Mouse (Mus musculus): ENCODE data around the gene Vps54.
"Not testable (repeated sequence)": the region's sequence is repeated elsewhere in the genome, so short reads cannot be mapped to it uniquely, and the experiment has no call there.

Vps54 gene

DNA sequence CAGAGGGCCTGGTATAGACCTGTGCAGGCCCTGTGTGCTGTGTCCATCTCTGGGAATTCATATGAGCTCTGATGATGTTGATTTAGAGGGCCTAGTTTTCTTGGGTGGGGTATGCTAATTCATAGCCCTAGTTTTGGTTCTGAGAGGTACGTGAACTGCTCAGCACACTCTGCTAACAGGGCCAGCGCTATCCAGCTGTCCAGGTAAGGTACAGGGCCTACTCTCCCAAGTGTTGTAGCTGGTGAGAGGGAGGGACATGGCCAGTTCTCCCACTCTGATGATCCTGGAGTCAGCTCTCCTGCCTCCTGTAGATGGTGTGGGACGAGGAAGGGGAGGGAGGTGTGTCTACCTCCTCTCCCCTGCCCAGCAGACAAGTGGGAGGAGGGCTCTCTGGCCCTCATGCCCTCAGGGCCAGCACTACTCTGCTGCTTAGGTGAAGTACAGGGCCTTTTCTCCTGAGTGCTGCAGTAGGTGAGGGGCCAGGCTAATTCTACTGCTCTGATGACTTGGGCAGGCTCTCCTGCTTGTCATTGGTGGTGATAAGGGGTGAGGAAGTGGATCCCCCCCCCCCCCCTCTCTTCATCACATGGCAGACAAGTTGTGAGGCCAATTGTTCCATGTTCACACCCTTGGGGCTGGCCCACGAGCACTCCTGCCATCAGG, 8.3 kb downstream of the Vps54 start:
- no peak for DNase-seq

DNA sequence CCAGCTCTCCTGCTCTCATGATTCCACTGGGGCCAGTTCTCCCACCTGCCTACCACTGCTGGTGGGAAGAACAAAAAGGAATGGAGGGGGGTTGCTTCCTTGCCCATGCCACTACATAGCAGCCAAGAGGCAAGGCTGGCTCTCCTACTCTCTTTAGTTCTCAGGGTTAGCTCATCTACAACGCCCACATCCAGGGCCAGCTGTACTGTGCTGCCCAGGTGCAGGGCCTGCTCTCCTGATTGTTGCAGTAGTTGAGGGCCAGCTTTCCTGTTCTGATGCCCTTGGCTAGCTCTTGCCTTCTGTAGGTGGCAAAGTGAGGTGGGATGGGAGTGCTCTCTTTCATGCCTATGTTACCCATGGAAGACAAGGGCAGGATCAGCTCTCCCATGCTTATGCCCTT, 8.9 kb downstream of the Vps54 start:
- DNase-seq = no peak

DNA sequence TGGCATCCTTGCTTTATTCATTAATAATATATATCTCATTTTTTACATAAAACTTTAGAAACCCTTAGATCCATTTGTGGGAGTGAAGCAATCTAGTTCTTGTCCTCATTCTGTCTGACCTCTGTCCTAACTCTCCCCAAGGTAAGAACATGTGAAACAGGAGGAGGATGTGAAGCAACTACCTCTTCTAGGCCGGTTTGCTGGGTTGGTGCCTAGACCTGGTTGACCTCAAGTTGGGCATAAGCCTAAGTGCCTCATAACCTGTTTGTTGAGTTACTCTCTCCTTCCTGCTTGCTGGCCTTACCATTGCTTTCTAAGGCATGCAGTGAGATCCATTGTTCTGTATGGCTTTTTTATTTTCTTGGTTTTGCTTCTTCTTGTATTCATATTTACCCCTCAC, 11.3 kb downstream of the Vps54 start:
- no peak for DNase-seq

DNA sequence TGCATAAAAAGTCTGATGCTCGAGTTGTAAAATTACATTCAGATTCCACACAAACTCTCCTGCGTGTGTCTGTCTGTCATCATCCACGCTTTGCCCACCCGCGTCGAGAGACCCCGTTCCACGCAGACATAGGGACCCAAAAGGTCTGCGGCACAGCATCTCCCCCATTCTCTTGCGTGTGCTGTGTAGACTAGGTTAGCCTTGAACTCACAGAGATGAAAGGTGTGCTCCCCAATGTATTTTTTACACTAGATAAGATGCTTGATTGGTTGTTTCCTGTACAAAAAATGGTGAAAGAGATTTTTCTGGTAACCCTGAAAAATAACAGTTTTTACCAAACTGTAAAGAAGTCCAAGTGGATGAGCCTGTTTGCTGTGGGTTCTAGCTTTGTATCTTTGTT, 19.5 kb downstream of the Vps54 start:
- not testable (repeated sequence) for DNase-seq

DNA sequence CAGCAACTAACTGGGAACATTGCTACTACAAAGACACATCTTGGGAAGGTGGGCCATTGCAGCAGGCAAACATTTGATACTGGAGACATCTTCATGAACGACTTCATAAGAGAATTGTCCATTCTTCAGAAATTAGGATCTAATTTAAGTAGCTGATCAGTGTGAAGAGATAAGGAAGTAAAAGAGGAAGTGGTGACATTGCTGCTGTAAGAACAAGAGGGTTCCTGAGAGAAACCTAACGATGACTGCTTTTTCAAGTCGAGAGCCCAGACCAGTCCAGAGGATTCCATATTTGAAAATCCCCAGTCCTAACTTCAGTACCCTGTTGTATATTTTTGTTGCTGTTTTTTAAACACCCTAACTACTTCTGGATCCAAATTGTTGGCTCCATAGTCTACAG, 26.3 kb downstream of the Vps54 start:
- no peak for DNase-seq

DNA sequence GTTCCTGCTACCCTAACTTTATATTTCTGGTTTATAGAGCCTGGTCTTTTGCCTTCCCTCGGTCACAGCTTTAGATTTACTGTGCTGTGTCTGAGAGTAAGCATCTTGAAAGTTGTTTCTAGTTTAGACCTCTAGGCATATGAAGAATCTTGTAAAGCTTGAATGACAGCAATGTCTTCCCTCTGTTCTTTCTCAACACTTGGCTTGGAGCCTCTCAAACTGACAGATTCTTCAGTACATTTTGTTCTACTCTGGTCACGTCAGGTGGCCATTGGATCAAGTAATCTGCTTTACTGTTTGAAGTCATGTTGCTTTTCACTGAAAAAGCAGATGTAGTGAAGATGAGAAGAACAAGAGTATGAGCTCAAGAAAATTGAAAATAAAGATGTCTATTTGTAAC, 37.1 kb downstream of the Vps54 start:
- no peak for DNase-seq

DNA sequence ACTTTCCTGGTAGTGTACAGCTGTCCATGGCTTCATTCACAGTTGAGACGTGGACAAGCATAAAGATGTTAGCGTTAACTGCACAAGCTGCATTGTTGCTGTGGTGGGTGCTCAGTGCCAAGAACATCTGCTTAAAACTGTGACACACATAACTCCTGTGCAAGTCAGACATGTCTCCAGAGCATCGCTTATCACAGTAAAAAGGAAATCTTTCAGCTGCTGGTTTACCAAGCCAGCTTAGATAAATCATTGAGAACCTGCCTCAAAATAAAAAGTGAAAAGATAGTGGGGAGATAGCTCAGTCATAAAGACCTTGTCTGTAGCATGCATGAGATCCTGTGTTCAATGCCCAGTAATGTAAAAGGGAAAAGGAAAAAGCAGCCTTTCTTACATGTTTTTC, 47.3 kb downstream of the Vps54 start:
- DNase-seq = no peak

DNA sequence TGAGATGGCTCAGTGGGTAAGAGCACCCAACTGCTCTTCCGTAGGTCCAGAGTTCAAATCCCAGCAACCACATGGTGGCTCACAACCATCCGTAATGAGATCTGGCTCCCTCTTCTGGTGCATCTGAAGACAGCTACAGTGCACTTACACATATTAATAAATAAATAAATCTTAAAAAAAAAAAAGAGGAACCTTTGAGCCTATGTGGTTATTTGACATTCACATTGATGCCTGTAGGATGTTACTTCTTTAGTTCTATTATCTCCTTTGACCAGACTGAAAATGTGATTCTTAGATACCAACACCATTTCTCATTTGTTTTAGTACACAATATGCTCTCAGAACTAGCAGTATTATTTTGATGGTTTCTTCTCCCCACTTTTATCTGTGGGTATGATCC, 49.1 kb downstream of the Vps54 start:
- not testable (repeated sequence) for DNase-seq

DNA sequence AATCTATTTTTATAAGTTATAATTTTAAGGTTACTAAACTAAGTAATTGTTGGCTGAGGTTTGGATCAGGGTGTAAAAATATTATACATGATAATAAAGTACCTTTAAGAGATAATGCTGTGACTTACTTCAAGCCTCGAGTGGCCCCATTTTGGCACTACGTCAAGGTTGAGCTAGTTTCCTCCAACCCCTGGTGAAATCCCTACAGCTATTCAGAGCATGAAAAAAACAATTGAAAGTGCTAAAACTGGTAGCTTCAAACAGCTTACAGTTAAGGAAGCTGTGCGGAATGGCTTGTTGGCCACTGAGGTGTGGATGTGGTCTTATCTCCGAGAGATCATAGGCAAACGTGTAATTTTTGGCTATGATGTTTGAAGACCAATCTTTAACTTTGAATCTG, 56.4 kb downstream of the Vps54 start:
- DNase-seq = no peak

DNA sequence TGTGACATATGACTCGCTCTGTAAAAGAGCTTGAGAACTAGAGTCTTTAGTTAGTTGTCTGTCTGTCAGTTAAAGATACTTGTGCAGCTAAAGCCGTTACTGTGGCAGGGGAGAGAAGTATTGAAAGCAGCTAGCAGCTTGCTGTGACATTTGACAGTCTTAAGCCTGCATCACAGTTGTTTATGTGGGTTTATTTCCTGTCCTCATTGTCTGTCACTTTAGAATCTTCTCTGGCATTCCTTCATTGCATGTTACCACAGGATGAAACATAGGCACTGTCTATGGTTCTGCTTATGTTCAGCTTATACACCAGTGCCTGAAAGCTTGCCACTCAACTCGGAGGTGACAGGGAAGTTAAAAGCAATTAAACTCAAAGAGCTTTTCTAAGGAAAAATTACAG, 64.5 kb downstream of the Vps54 start:
- DNase-seq = no peak

DNA sequence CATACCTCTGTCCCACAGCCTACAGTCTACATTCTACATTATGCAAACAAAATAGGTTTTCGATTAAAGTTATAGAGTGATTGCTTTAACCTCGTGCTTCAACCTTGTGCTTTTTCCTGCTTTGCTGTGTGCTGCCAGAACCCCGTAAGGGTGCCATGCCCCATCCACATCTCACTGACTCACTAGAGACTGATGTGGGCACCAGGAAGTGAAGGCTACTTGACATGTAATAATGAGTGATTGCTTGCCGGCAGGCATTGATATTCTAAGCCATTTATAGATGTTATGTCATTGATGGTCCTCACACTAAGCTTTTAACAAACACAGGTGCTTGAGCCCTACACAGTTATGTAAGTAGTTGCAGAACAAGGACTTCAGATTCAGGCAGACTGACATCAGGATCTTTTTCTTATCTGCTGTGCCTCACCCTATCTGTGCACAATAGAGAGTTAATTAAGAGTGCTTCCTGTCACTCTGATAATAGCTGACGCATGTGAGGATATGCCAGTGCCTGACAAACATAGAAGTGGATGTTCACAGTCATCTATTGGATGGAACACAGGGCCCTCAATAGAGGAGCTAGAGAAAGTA, 68.1 kb downstream of the Vps54 start:
- DNase-seq = no peak

DNA sequence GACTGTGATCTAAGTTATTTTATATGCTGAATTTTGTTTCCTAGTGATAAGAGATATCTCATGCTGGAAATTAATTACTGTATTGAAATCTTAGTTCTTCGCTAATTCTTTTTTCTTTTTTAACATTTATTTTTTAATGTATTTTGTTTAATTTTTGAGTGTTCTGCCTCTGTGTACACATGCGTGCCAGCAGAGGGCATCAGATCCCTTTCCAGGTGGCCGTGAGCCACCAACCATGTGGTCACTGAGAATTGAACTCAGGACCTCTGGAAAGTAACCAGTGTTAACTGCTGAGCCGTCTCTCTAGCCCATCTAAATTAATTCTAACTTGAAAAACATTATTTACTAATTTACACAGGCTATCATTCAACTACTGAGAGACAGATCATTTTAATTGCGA, 69.0 kb downstream of the Vps54 start:
- DNase-seq = peak; percentile 63

DNA sequence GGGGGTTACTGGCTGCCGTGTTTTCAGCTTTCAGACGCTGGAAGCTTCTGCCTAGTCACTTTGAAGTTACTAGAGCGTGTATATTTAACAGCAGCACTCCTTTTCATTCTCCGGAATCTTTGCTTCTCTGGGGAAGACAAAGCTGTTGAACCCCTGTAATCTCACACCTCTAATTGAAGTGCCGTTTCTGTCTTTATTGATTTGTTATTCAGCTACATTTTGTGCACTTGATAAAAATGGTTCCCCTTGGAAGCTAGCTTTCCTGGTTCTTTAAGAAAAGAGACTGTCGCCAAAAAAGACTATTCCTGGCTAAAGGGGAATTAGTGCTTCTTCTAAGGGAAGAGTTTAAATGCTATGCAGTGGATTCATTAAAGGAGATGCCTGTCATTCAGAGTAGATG, 70.4 kb downstream of the Vps54 start:
- DNase-seq = no peak

DNA sequence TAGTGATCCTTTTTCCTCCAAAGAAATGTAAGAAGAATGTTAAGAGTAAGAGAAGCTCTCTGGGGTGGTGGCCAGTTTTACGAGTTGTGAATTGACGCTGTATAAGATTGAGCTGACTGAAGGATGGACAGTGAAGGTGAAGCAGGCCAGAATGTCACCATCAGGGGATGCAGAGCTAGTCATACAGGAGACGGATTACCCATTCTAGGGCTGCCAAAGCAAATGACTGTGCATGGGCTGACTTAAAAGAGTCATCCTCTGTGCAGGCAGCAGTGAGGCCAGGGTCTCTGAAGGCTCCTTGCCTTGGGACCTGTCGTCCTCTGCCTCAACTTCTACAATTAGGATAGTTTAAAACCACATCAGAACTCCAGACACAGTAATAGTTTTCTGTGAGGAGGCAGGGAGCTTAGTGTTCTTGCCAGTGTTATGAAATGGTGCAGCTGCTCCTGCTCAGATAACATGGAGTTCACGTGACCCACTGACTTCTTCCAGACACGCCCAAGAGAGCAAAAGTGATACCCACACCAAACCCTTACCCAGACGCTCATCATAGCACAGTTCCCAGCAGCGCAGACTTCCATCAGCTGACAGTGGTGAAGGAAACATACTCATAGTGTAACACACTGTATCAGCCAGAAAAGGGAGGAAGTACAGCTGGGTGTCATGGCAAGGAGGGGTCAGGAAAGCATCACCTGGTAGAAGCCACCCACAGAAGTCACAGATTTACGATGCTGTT, 75.0 kb downstream of the Vps54 start:
- DNase-seq = no peak

DNA sequence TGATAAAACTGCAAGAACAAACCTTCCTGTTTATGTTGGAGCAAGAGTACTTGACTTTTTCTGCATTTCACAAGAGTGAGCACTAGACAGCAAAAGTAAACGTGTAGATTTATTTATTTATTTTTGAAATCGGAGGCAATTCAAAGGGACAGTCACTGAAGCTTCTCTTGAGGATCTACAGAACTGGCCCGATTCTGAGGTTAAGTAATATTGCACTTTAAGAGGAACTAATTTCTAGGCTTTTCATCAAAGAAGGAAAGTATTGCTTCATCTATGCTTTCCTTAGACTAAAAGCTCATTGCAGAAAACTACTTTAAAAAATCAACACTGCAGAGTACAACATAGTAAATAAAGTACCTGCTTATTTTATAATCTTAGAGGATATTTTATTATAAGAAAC, 82.5 kb downstream of the Vps54 start:
- DNase-seq = no peak

DNA sequence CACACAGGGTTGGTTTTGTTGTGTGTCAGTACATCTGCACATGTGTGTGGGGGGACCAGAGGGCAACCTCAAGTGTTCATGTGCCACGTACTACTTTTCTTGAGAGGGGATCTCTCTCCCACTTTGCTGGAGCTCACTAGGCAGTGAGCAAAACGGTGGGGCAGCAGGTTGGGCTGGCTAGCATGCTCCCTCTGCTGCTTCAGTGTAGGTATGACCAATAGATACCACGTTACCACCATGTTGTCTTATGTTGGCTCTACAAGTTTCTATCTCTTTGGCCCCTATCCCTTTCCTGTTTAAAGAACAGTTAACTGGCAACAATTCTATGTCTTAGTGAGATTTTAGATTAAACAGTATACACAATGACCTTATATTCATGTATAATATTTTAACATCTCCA, 83.3 kb downstream of the Vps54 start:
- peak; percentile 22 for DNase-seq

DNA sequence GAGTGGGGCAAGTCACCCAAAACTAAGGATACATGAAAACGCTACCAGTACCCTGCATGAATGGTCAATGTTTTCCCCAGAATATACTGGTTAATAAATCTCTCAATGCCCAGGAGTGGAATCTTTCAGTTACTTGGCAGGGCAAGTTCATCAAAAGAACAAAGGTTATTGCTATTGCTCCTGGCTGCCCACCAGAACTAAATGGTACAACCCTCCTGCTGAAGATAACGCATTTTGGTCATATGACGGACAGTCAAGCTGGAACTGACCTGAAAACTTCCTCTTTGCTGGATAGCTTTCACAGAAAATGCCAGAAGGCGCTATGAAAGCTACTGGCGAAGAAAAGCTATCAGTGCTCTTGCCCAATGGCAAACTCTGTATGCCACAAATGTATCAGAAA, 86.7 kb downstream of the Vps54 start:
- DNase-seq = no peak

DNA sequence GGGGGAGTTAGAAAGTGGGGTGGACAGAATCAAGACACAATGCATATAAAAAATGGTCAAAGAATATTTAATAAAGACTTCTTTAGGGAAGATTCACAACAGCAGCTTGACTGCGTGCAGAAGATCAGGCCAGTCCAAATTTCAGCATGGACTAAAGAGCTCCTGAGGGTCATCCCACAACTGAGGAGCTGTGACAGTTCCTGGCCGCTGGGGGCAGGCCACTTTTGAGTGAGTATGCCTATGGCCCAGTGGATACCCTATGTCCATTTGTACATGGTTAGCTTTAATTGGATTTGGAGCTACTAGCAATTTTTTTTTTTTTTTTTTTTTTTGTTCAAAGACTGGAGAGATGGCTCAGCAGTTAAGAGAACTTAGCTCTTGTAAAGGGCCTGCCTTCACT, 87.7 kb downstream of the Vps54 start:
- DNase-seq = no peak

DNA sequence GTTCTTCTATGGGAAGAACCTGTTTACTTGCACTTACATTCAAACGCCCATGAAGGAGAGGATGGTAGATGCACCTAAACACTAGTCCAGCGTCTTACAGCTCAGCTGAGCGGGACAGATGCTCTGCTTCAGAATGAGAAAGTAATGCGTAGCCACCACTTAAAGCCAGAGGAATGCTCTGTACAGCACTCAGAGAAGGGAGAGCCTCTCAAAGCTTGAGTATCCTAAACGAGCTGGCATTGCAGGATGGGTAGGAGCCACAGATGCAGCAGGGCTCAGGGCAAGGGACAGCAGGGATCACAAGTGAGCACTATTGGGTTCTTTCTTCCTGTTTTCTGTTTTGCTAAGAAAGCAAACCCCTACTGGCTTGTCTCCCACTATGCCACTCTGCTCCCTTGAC, 88.4 kb downstream of the Vps54 start:
- DNase-seq = no peak

DNA sequence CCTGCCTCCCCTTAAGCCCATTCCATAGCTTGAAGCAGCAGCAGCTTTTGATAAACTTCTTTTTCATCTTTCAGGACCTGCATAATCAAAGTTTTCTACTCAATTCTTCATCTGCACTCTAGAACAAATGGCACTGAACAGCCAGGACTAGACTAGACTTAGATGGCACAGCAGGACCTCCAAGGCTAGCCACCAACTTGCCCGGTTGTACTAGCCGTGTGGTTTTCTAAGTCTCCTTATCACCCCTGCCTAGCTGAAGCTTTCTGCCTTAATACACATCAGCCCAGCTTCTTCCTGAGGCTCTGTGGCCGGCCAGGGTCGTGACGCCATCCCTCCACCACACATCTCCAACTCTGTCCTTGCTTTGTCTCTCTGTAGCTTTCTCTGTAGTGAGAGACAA, 89.1 kb downstream of the Vps54 start:
- no peak for DNase-seq

DNA sequence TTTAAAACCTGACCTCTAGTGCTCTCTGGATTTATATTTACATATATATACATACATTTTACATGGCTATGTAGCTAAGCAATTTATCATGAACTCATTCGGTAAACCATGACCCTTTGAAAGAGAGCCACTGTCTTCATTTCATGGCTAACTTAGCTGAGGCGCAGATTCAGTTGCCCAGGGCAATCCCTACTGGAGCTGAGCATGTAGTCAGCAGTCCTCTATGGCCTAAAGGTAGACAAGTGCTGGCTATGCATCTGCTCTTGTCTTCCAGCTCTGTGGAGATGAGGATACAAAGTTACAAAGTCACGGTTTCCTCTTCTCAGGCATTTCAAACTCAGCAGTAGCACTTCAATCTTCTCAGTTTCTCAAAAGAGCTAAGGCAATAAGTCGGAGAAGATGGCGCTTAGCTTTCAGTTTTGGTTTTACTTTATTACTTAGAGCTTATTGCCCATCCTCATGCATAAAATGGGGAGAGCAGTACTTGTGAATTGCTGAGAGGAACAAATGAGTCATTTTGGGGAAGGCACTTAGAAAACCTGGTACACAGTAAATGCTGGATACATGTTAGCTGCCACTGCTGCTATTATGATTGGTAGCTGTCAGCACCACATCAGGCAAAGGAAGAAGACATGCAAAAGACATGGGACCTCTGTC, 93.7 kb downstream of the Vps54 start:
- no peak for DNase-seq

DNA sequence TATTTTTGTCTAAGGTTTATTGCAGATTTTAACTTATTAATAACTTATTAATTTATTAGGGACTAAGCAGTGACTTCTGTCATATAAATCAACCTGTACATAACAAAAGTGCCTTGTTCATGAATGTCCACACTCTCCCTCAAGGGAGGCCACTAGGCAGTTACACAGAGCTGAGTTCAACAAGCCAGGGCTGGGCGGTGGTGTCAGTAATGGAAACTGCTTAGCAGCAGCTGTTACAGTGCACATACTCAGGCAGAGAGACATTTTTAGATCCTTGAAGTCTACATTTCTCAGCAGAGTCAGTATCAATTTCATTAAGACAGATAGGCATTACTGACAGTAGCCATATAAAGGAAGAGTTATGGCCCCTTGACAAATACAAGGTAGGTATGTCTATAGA, 98.8 kb downstream of the Vps54 start:
- no peak for DNase-seq

DNA sequence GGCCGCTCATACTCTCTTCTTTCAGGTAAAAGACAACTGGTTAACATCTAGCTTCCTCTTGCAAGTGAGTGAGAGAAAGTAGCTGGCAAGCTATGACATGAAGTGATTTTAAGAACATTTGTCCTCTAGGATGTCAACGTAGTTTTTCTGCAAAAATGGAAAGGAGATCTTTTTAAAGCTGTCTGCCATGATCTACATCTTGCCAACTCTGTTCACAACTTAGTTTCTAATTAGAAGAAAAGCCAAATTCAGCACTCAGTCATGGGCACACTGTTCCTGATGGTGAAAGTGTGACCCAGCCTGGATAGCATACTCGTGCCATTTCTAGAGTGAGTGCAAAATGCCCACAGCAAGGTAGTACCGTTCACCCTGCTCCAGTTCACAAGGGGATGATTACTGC, 100.0 kb downstream of the Vps54 start:
- DNase-seq = no peak

DNA sequence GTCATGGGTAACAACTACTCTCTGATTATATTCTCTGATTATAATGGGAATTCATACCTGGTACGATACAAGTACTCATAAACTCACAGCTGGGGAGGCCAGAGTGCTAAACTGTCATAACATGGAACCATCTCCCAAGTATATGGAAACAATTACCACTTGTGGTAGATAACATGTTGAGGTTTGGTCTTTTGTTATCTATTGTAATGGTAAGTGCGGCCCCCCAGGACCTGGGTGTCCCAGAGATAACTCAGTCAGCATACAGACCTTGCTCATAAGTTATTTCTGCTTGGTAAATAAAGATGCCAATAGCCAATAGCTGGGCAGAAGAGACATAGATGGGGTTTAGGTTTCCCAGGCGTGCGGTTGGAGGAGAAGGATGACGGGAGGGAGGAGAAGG, 104.4 kb downstream of the Vps54 start:
- no peak for DNase-seq

Measured in thymus, postnatal 4 days (tissue).